Mouse (Mus musculus) erythroid progenitor cell, adult 5-6 weeks (primary cell): ENCODE results near the gene Frmd5. TPM values are rescaled to one million over a fixed set of nuclear protein-coding genes. Genes with fewer than 3 reads are reported as not detected.

Experiments used
- ATAC-seq: replicated peaks from 2 replicates; pipeline ENCODE4 v1.8.0; 2016; ENCODE audit warnings: moderate number of reproducible peaks, mild to moderate bottlenecking, moderate TSS enrichment, inconsistent platforms; ENCODE audit not compliant: poor library complexity, low FRiP score, severe bottlenecking
- total RNA-seq, 2 experiments: library from RNA; stranded (forward) in 1 of 2; stranded (reverse) in 1 of 2; fragments of 150-400 nt in 1 of 2; fragments of 186-747, 209-891 nt in 1 of 2; gene quantifications; 2 replicates each; pipeline versions ENCODE4 v1.2.3 to v1.2.4; 2015 to 2017; ENCODE audit warnings: low replicate concordance in 2 of 2

The Frmd5 gene
- total RNA-seq, 2 experiments from 2014 or later, result not detected

- ATAC-seq, result no peak
Observed at GRCm38 (mm10) chr2:121705756-121706155, 101.1 kb downstream of the Frmd5 start.

- no peak for ATAC-seq
Observed at GRCm38 (mm10) chr2:121699331-121699730, 107.6 kb downstream of the Frmd5 start.

GRCm38 (mm10) chr2:121695436-121695835 lies 111.5 kb downstream of the Frmd5 start:
- ATAC-seq, result no peak

GRCm38 (mm10) chr2:121688107-121688506 lies 118.8 kb downstream of the Frmd5 start:
- ATAC-seq, result no peak

GRCm38 (mm10) chr2:121683606-121684005 lies 123.3 kb downstream of the Frmd5 start:
- no peak for ATAC-seq

- ATAC-seq, result no peak
Observed at GRCm38 (mm10) chr2:121682361-121682760, 124.5 kb downstream of the Frmd5 start.

GRCm38 (mm10) chr2:121679711-121680110 lies 127.2 kb downstream of the Frmd5 start:
- ATAC-seq, result no peak

GRCm38 (mm10) chr2:121677649-121677986 lies 129.3 kb downstream of the Frmd5 start:
- ATAC-seq, result no peak

GRCm38 (mm10) chr2:121676951-121677648 lies 129.8 kb downstream of the Frmd5 start:
- no peak for ATAC-seq

- ATAC-seq, result no peak
Observed at GRCm38 (mm10) chr2:121675895-121676294, 131.0 kb downstream of the Frmd5 start.

GRCm38 (mm10) chr2:121675136-121675535 lies 131.8 kb downstream of the Frmd5 start:
- no peak for ATAC-seq

- ATAC-seq, result no peak
Observed at GRCm38 (mm10) chr2:121674211-121674610, 132.7 kb downstream of the Frmd5 start.

GRCm38 (mm10) chr2:121669846-121670245 lies 137.0 kb downstream of the Frmd5 start:
- no peak for ATAC-seq

GRCm38 (mm10) chr2:121668256-121668655 lies 138.6 kb downstream of the Frmd5 start:
- ATAC-seq, result no peak

GRCm38 (mm10) chr2:121661160-121661502 lies 145.8 kb downstream of the Frmd5 start:
- no peak for ATAC-seq

- no peak for ATAC-seq
Observed at GRCm38 (mm10) chr2:121660461-121661159, 146.3 kb downstream of the Frmd5 start.

GRCm38 (mm10) chr2:121659350-121659749 lies 147.5 kb downstream of the Frmd5 start:
- ATAC-seq, result no peak

GRCm38 (mm10) chr2:121658123-121658767 lies 148.6 kb downstream of the Frmd5 start:
- ATAC-seq, result peak; percentile 80

- no peak for ATAC-seq
Observed at GRCm38 (mm10) chr2:121655966-121656365, 150.9 kb downstream of the Frmd5 start.

- no peak for ATAC-seq
Observed at GRCm38 (mm10) chr2:121655106-121655505, 151.8 kb downstream of the Frmd5 start.

GRCm38 (mm10) chr2:121646528-121646927 lies 160.4 kb downstream of the Frmd5 start:
- no peak for ATAC-seq
